Mouse (Mus musculus): Measurements from ENCODE around the gene Kremen1.

The Kremen1 gene

GRCm38 (mm10) chr11:5261508-5262392 is at the start of gene Kremen1:
Kremen1 (minus strand) TSS chr11:5261558.
- DNase-seq = peak; percentile 94

- DNase-seq = no peak
Observed at GRCm38 (mm10) chr11:5307024-5307905, 45.9 kb upstream of the Kremen1 start.

GRCm38 (mm10) chr11:5306017-5306416 is 44.7 kb upstream of the Kremen1 start:
- DNase-seq = no peak

GRCm38 (mm10) chr11:5304526-5304925 is 43.2 kb upstream of the Kremen1 start:
- no peak for DNase-seq

GRCm38 (mm10) chr11:5298007-5298372 is 36.6 kb upstream of the Kremen1 start:
- DNase-seq = no peak

GRCm38 (mm10) chr11:5297148-5298006 is 36.0 kb upstream of the Kremen1 start:
- peak; percentile 23 for DNase-seq

GRCm38 (mm10) chr11:5296576-5297115 is 35.3 kb upstream of the Kremen1 start:
- no peak for DNase-seq

GRCm38 (mm10) chr11:5294805-5295204 is 33.4 kb upstream of the Kremen1 start:
- DNase-seq = no peak

GRCm38 (mm10) chr11:5290691-5291090 is 29.3 kb upstream of the Kremen1 start:
- peak; percentile 53 for DNase-seq

GRCm38 (mm10) chr11:5289826-5290580 is 28.6 kb upstream of the Kremen1 start:
- DNase-seq = no peak

- no peak for DNase-seq
Observed at GRCm38 (mm10) chr11:5283987-5284386, 22.6 kb upstream of the Kremen1 start.

- no peak for DNase-seq
Observed at GRCm38 (mm10) chr11:5280932-5281331, 19.6 kb upstream of the Kremen1 start.

- DNase-seq = no peak
Observed at GRCm38 (mm10) chr11:5278463-5278862, 17.1 kb upstream of the Kremen1 start.

- no peak for DNase-seq
Observed at GRCm38 (mm10) chr11:5277307-5277971, 16.1 kb upstream of the Kremen1 start.

GRCm38 (mm10) chr11:5275216-5275615 is 13.9 kb upstream of the Kremen1 start:
- DNase-seq = no peak

GRCm38 (mm10) chr11:5272536-5273234 is 11.3 kb upstream of the Kremen1 start:
- no peak for DNase-seq

- no peak for DNase-seq
Observed at GRCm38 (mm10) chr11:5272066-5272360, 10.7 kb upstream of the Kremen1 start.

- DNase-seq = no peak
Observed at GRCm38 (mm10) chr11:5271274-5272065, 10.1 kb upstream of the Kremen1 start.

- DNase-seq = no peak
Observed at GRCm38 (mm10) chr11:5269846-5270461, 8.6 kb upstream of the Kremen1 start.

Data from cerebellum, adult 9-11 months (tissue).